Mouse (Mus musculus) myocyte (in vitro differentiated cells): ENCODE measurements around the gene Tmem208.

Experiments
- POLR2A ChIP-seq: IDR thresholded peaks from one replicate; pipeline ENCODE4 v1.6.1; 2011; ENCODE audit warnings: low read depth, mild to moderate bottlenecking, control low read depth, moderate library complexity; ENCODE audit not compliant: insufficient read length
- USF1 ChIP-seq: IDR thresholded peaks from one replicate; pipeline ENCODE4 v1.6.1; 2011; ENCODE audit warnings: low read depth, mild to moderate bottlenecking, control low read depth, moderate library complexity

GRCm38 (mm10) chr8:105286907-105287306 is 39.2 kb upstream of the Tmem208 start:
- TF ChIP-seq USF1, result no peak
- TF ChIP-seq POLR2A, result no peak
